Mouse (Mus musculus) forebrain, embryonic 15.5 days (tissue): Measurements from ENCODE around the gene Adamts14. TPM values are rescaled to one million over a fixed set of nuclear protein-coding genes. Genes with fewer than 3 reads are reported as not detected.

Experiments
- ATAC-seq: fragments of 200-750 bp; cut with Nextera tagmentation; replicated peaks from 2 replicates; pipeline ENCODE4 v1.8.0; 2017; ENCODE audit warnings: mild to moderate bottlenecking, moderate TSS enrichment, moderate library complexity
- H3K27ac ChIP-seq: fragments of 300-500 bp; sonication (generic); replicated peaks from 2 replicates; pipeline ENCODE4 v1.5.1; 2015; ENCODE audit warnings: mild to moderate bottlenecking, inconsistent platforms
- H3K27me3 ChIP-seq: fragments of 300-500 bp; sonication (generic); 2 replicates; pipeline ENCODE4 v1.6.1; 2015; ENCODE audit warnings: inconsistent platforms
- H3K36me3 ChIP-seq: fragments of 300-500 bp; sonication (generic); 2 replicates; pipeline ENCODE4 v1.6.1; 2015; ENCODE audit warnings: mild to moderate bottlenecking, inconsistent platforms
- H3K4me1 ChIP-seq: fragments of 300-500 bp; sonication (generic); 2 replicates; pipeline ENCODE4 v1.6.1; 2015; ENCODE audit warnings: inconsistent platforms
- H3K4me2 ChIP-seq: fragments of 300-500 bp; sonication (generic); replicated peaks from 2 replicates; pipeline ENCODE4 v1.6.1; 2015; ENCODE audit warnings: mild to moderate bottlenecking, inconsistent platforms
- H3K4me3 ChIP-seq: fragments of 300-500 bp; sonication (generic); 2 replicates; pipeline ENCODE4 v1.5.1; 2015; ENCODE audit warnings: mild to moderate bottlenecking, inconsistent platforms
- H3K9ac ChIP-seq: fragments of 300-500 bp; sonication (generic); replicated peaks from 2 replicates; pipeline ENCODE4 v1.6.1; 2015; ENCODE audit warnings: mild to moderate bottlenecking, inconsistent platforms
- H3K9me3 ChIP-seq: fragments of 300-500 bp; sonication (generic); 2 replicates; pipeline ENCODE4 v1.6.1; 2016; ENCODE audit warnings: inconsistent platforms
- WGBS: fragments of 180-500 bp; shearing (Covaris S2); methylation state at CpG from one replicate; pipeline ENCODE4 v1.1.7; 2015; ENCODE audit warnings: mixed read lengths; 5-methylcytosine and 5-hydroxymethylcytosine counted together
- polyA plus RNA-seq: library from polyadenylated mRNA; unstranded; fragments of >200 nt; fragmentation: Nextera tagmentation; extraction: Ambion mirVana; gene quantifications from 2 replicates; pipeline ENCODE4 v1.2.1, GENCODE M21; 2015

Gene Adamts14
- polyA plus RNA-seq, 1 experiment from 2014 or later = 0.13 TPM

GRCm38 (mm10) chr10:61296713-61297445 is 23.6 kb upstream of the Adamts14 start:
- WGBS = 84% methylated on average over 8 of the region's 8 CpGs
- Histone ChIP-seq H3K9ac (no peak overlapping the region), H3K4me2 (no peak overlapping the region), H3K27ac (no peak overlapping the region), H3K9me3 (no peaks in the 10 kb centered on the region), H3K36me3 (no peaks in the 10 kb centered on the region), H3K4me3 (no peak overlapping the region), H3K4me1 (no peaks in the 10 kb centered on the region), H3K27me3 (no peaks in the 10 kb centered on the region)
- no peak for ATAC-seq

- WGBS = 73% methylated on average over 8 of the region's 8 CpGs
Measured at GRCm38 (mm10) chr10:61294242-61294641, 21.0 kb upstream of the Adamts14 start.

GRCm38 (mm10) chr10:61290479-61290878 is 17.2 kb upstream of the Adamts14 start:
- 20% methylated on average over 2 of the region's 2 CpGs for WGBS
- no peak overlapping the region for H3K4me3 ChIP-seq
- no peaks in the 10 kb centered on the region for H3K27me3 ChIP-seq
- no peak for ATAC-seq
- H3K4me2 ChIP-seq = no peak overlapping the region
- no peak overlapping the region for H3K27ac ChIP-seq
- no peaks in the 10 kb centered on the region for H3K4me1 ChIP-seq
- H3K9ac ChIP-seq = no peak overlapping the region
- no peaks in the 10 kb centered on the region for H3K9me3 ChIP-seq
- H3K36me3 ChIP-seq = no peaks in the 10 kb centered on the region

More at GRCm38 (mm10) chr10:61294242-61294641, 21.0 kb upstream of the Adamts14 start:
- H3K27me3 ChIP-seq = no peaks in the 10 kb centered on the region
- ATAC-seq = no peak
- no peak overlapping the region for H3K9ac ChIP-seq
- H3K4me3 ChIP-seq = no peak overlapping the region
- H3K4me1 ChIP-seq = no peaks in the 10 kb centered on the region
- H3K36me3 ChIP-seq = no peaks in the 10 kb centered on the region
- H3K27ac ChIP-seq = no peak overlapping the region
- no peaks in the 10 kb centered on the region for H3K9me3 ChIP-seq
- H3K4me2 ChIP-seq = no peak overlapping the region

- Histone ChIP-seq H3K36me3 (no peaks in the 10 kb centered on the region), H3K4me1 (no peaks in the 10 kb centered on the region), H3K9me3 (no peaks in the 10 kb centered on the region), H3K4me3 (no peak overlapping the region), H3K4me2 (no peak overlapping the region), H3K27ac (no peak overlapping the region), H3K27me3 (no peaks in the 10 kb centered on the region), H3K9ac (no peak overlapping the region)
- 78% methylated on average over 2 of the region's 2 CpGs for WGBS
- ATAC-seq = no peak
Measured at GRCm38 (mm10) chr10:61290016-61290415, 16.8 kb upstream of the Adamts14 start.

- H3K27ac ChIP-seq = no peak overlapping the region
- no peaks in the 10 kb centered on the region for H3K36me3 ChIP-seq
- H3K4me3 ChIP-seq = no peak overlapping the region
- no peaks in the 10 kb centered on the region for H3K9me3 ChIP-seq
- H3K27me3 ChIP-seq = no peaks in the 10 kb centered on the region
- WGBS = 76% methylated on average over 7 of the region's 7 CpGs
- no peak overlapping the region for H3K9ac ChIP-seq
- ATAC-seq = no peak
- no peaks in the 10 kb centered on the region for H3K4me1 ChIP-seq
- H3K4me2 ChIP-seq = no peak overlapping the region
Measured at GRCm38 (mm10) chr10:61286246-61286645, 13.0 kb upstream of the Adamts14 start.

- ATAC-seq = no peak
- Histone ChIP-seq H3K27me3 (no peaks in the 10 kb centered on the region), H3K4me3 (no peak overlapping the region), H3K27ac (no peak overlapping the region), H3K9ac (no peak overlapping the region), H3K4me2 (no peak overlapping the region), H3K4me1 (no peaks in the 10 kb centered on the region), H3K9me3 (no peaks in the 10 kb centered on the region), H3K36me3 (no peaks in the 10 kb centered on the region)
- WGBS = 83% methylated on average over 11 of the region's 11 CpGs
Measured at GRCm38 (mm10) chr10:61285271-61285670, 12.0 kb upstream of the Adamts14 start.

GRCm38 (mm10) chr10:61284309-61284708 is 11.1 kb upstream of the Adamts14 start:
- Histone ChIP-seq H3K27me3 (no peaks in the 10 kb centered on the region), H3K9me3 (no peaks in the 10 kb centered on the region), H3K36me3 (no peaks in the 10 kb centered on the region), H3K4me3 (no peak overlapping the region), H3K4me1 (no peaks in the 10 kb centered on the region), H3K4me2 (no peak overlapping the region), H3K9ac (no peak overlapping the region), H3K27ac (no peak overlapping the region)
- no peak for ATAC-seq
- WGBS = 89% methylated on average over 4 of the region's 4 CpGs

- ATAC-seq = no peak
- H3K4me3 ChIP-seq = no peak overlapping the region
- H3K9me3 ChIP-seq = no peaks in the 10 kb centered on the region
- no peak overlapping the region for H3K4me2 ChIP-seq
- no peaks in the 10 kb centered on the region for H3K4me1 ChIP-seq
- 80% methylated on average over 5 of the region's 5 CpGs for WGBS
- no peaks in the 10 kb centered on the region for H3K36me3 ChIP-seq
- no peaks in the 10 kb centered on the region for H3K27me3 ChIP-seq
- no peak overlapping the region for H3K27ac ChIP-seq
- no peak overlapping the region for H3K9ac ChIP-seq
Measured at GRCm38 (mm10) chr10:61281115-61281514, 7.9 kb upstream of the Adamts14 start.

GRCm38 (mm10) chr10:61277918-61278674 is 4.9 kb upstream of the Adamts14 start:
- Histone ChIP-seq H3K4me1 (peaks cover 4% of the 10 kb centered on the region; the same call in 1 of the 2 replicates), H3K27me3 (no peaks in the 10 kb centered on the region), H3K9ac (no peak overlapping the region), H3K27ac (no peak overlapping the region), H3K4me2 (no peak overlapping the region), H3K9me3 (no peaks in the 10 kb centered on the region), H3K4me3 (no peak overlapping the region), H3K36me3 (no peaks in the 10 kb centered on the region)
- WGBS = 79% methylated on average over 14 of the region's 14 CpGs
- ATAC-seq = no peak

GRCm38 (mm10) chr10:61277051-61277450 is 3.8 kb upstream of the Adamts14 start:
- Histone ChIP-seq H3K27ac (no peak overlapping the region), H3K4me1 (peaks cover 9% of the 10 kb centered on the region), H3K4me2 (no peak overlapping the region), H3K4me3 (no peak overlapping the region), H3K36me3 (no peaks in the 10 kb centered on the region), H3K9ac (no peak overlapping the region), H3K9me3 (no peaks in the 10 kb centered on the region), H3K27me3 (peaks cover 5% of the 10 kb centered on the region; the same call in 1 of the 2 replicates)
- WGBS = 94% methylated on average over 6 of the region's 6 CpGs
- no peak for ATAC-seq

GRCm38 (mm10) chr10:61275669-61276110 is 2.5 kb upstream of the Adamts14 start:
- Histone ChIP-seq H3K27me3 (peaks cover 9% of the 10 kb centered on the region; the same call in 1 of the 2 replicates), H3K9ac (no peak overlapping the region), H3K4me2 (no peak overlapping the region), H3K4me1 (peaks cover 9% of the 10 kb centered on the region), H3K36me3 (no peaks in the 10 kb centered on the region), H3K27ac (no peak overlapping the region), H3K9me3 (no peaks in the 10 kb centered on the region), H3K4me3 (no peak overlapping the region)
- 8% methylated on average over 5 of the region's 5 CpGs for WGBS
- 0 out of 2 replicates have a peak, but pooled peaks have one; percentile 11 for ATAC-seq

GRCm38 (mm10) chr10:61274532-61274931 is 1.3 kb upstream of the Adamts14 start:
- H3K36me3 ChIP-seq = no peaks in the 10 kb centered on the region
- H3K4me3 ChIP-seq = no peak overlapping the region
- no peak overlapping the region for H3K4me2 ChIP-seq
- H3K4me1 ChIP-seq = peaks cover 9% of the 10 kb centered on the region
- H3K9me3 ChIP-seq = no peaks in the 10 kb centered on the region
- WGBS = 72% methylated on average over 2 of the region's 2 CpGs
- H3K9ac ChIP-seq = no peak overlapping the region
- H3K27me3 ChIP-seq = peaks cover 9% of the 10 kb centered on the region; the same call in 1 of the 2 replicates
- H3K27ac ChIP-seq = no peak overlapping the region
- ATAC-seq = no peak
